Mouse (Mus musculus): ENCODE data around the gene Agpat3. TPM values are rescaled to one million over a fixed set of nuclear protein-coding genes. Genes with fewer than 3 reads are reported as not detected.

Agpat3 gene
- polyA plus RNA-seq, 1 experiment from 2014 or later, result 49.7 TPM

DNA sequence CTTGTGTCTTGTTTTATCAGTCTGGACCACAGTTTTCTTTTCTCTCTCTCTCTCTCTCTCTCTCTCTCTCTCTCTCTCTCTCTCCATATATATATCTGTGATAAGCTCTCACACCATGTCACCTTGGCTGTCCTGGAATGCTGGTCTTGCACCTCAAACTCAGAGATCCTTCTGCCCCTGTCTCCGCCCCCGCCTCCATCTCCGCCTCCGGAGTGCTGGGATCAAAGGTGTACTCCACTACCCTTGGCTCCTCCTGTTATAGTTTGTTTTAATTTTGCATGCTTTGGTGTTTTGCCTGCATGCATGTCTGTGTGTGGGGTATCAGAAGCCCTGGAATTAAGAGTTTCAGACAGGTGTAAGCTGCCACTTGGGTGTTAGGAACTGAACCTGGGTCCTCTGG is 76.0 kb downstream of the Agpat3 start:
- no peak overlapping the region for H3K9ac ChIP-seq (ENCODE audit: low read length)
- H3K27me3 ChIP-seq (ENCODE audit: control insufficient read depth, insufficient read depth, low read length), result no peaks in the 10 kb centered on the region
- H3K4me1 ChIP-seq (ENCODE audit: control insufficient read depth, insufficient read depth, low read length), result no peaks in the 10 kb centered on the region
- DNase-seq (ENCODE audit: low spot score) (no peak), ATAC-seq (ENCODE audit: insufficient read depth, low FRiP score, low TSS enrichment) (no peak)
- WGBS, result 95% methylated on average over 4 of the region's 4 CpGs
- H3K4me2 ChIP-seq (ENCODE audit: low read depth), result no peak overlapping the region
- H3K36me3 ChIP-seq (ENCODE audit: control insufficient read depth, insufficient read depth, low read length), result no peaks in the 10 kb centered on the region
- no peak overlapping the region for H3K27ac ChIP-seq (ENCODE audit: low read depth, low read length)
- H3K4me3 ChIP-seq (ENCODE audit: low read depth, low read length), result no peak overlapping the region
- no peaks in the 10 kb centered on the region for H3K9me3 ChIP-seq (ENCODE audit: control insufficient read depth, low read length)

GRCm38 (mm10) chr10:78272932-78273331 is 79.4 kb downstream of the Agpat3 start:
- ATAC-seq (ENCODE audit: insufficient read depth, low FRiP score, low TSS enrichment) (no peak), DNase-seq (ENCODE audit: low spot score) (no peak)
- Histone ChIP-seq H3K27ac (ENCODE audit: low read depth, low read length) (no peak overlapping the region), H3K9me3 (ENCODE audit: control insufficient read depth, low read length) (no peaks in the 10 kb centered on the region), H3K36me3 (ENCODE audit: control insufficient read depth, insufficient read depth, low read length) (no peaks in the 10 kb centered on the region), H3K27me3 (ENCODE audit: control insufficient read depth, insufficient read depth, low read length) (no peaks in the 10 kb centered on the region), H3K4me3 (ENCODE audit: low read depth, low read length) (no peak overlapping the region), H3K4me2 (ENCODE audit: low read depth) (no peak overlapping the region), H3K9ac (ENCODE audit: low read length) (no peak overlapping the region), H3K4me1 (ENCODE audit: control insufficient read depth, insufficient read depth, low read length) (no peaks in the 10 kb centered on the region)
- 39% methylated on average over 8 of the region's 9 CpGs for WGBS

GRCm38 (mm10) chr10:78265881-78266280 is 86.4 kb downstream of the Agpat3 start:
- Histone ChIP-seq H3K36me3 (ENCODE audit: control insufficient read depth, insufficient read depth, low read length) (no peaks in the 10 kb centered on the region), H3K4me2 (ENCODE audit: low read depth) (no peak overlapping the region), H3K27me3 (ENCODE audit: control insufficient read depth, insufficient read depth, low read length) (no peaks in the 10 kb centered on the region), H3K4me1 (ENCODE audit: control insufficient read depth, insufficient read depth, low read length) (no peaks in the 10 kb centered on the region), H3K9me3 (ENCODE audit: control insufficient read depth, low read length) (no peaks in the 10 kb centered on the region), H3K27ac (ENCODE audit: low read depth, low read length) (no peak overlapping the region), H3K9ac (ENCODE audit: low read length) (no peak overlapping the region), H3K4me3 (ENCODE audit: low read depth, low read length) (no peak overlapping the region)
- DNase-seq (ENCODE audit: low spot score) (no peak), ATAC-seq (ENCODE audit: insufficient read depth, low FRiP score, low TSS enrichment) (no peak)
- 75% methylated on average over 3 of the region's 3 CpGs for WGBS

- WGBS, result 85% methylated on average over 3 of the region's 3 CpGs
- Histone ChIP-seq H3K4me3 (ENCODE audit: low read depth, low read length) (no peak overlapping the region), H3K4me1 (ENCODE audit: control insufficient read depth, insufficient read depth, low read length) (no peaks in the 10 kb centered on the region), H3K9ac (ENCODE audit: low read length) (no peak overlapping the region), H3K9me3 (ENCODE audit: control insufficient read depth, low read length) (no peaks in the 10 kb centered on the region), H3K36me3 (ENCODE audit: control insufficient read depth, insufficient read depth, low read length) (no peaks in the 10 kb centered on the region), H3K27me3 (ENCODE audit: control insufficient read depth, insufficient read depth, low read length) (no peaks in the 10 kb centered on the region), H3K4me2 (ENCODE audit: low read depth) (no peak overlapping the region), H3K27ac (ENCODE audit: low read depth, low read length) (no peak overlapping the region)
- ATAC-seq (ENCODE audit: insufficient read depth, low FRiP score, low TSS enrichment), result no peak
- no peak for DNase-seq (ENCODE audit: low spot score)
Observed at GRCm38 (mm10) chr10:78264735-78265134, 87.6 kb downstream of the Agpat3 start.

DNA sequence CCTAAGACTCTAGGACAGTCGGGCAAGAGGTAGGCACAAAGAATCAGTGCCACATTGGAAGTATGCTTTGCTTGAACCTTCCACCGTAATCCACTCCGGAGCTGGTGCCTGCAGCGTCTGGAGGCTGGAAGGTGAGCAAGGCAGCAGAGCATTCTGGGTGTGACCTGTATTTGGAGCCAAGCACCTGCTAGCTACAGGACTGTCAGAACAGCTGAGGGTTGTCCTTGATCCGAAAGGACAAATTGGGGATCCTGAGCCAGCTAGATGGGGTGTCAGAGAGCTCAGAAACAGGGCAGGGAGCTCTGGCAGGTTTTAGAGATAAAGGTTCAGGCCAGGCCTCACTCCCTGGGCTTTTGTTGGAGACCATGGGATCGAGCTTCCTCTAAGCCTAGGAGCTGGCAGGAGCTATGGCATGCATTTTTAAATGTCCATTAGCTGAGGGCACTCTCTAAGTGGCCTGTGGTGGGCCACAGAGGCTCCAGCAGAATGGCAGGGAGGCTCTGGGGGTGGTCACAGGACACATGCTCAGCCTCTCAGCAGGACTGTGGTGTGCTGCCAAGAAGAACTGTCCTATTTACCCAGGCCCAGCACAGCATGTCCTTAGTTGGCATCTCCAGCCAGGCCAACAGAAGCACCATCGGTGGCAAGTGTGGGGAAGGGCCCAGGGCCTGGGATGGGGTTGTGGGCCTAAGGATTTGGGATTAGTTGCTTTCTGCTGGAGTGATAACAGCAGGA is 91.2 kb downstream of the Agpat3 start:
- ATAC-seq (ENCODE audit: insufficient read depth, low FRiP score, low TSS enrichment) (no peak), DNase-seq (ENCODE audit: low spot score) (no peak)
- no peak overlapping the region for H3K4me2 ChIP-seq (ENCODE audit: low read depth)
- H3K27me3 ChIP-seq (ENCODE audit: control insufficient read depth, insufficient read depth, low read length), result no peaks in the 10 kb centered on the region
- no peak overlapping the region for H3K9ac ChIP-seq (ENCODE audit: low read length)
- no peaks in the 10 kb centered on the region for H3K4me1 ChIP-seq (ENCODE audit: control insufficient read depth, insufficient read depth, low read length)
- no peaks in the 10 kb centered on the region for H3K9me3 ChIP-seq (ENCODE audit: control insufficient read depth, low read length)
- no peak overlapping the region for H3K4me3 ChIP-seq (ENCODE audit: low read depth, low read length)
- no peaks in the 10 kb centered on the region for H3K36me3 ChIP-seq (ENCODE audit: control insufficient read depth, insufficient read depth, low read length)
- H3K27ac ChIP-seq (ENCODE audit: low read depth, low read length), result no peak overlapping the region
- WGBS, result 74% methylated on average over 7 of the region's 7 CpGs

- Histone ChIP-seq H3K27ac (ENCODE audit: low read depth, low read length) (no peak overlapping the region), H3K27me3 (ENCODE audit: control insufficient read depth, insufficient read depth, low read length) (no peaks in the 10 kb centered on the region), H3K4me3 (ENCODE audit: low read depth, low read length) (no peak overlapping the region), H3K9me3 (ENCODE audit: control insufficient read depth, low read length) (no peaks in the 10 kb centered on the region), H3K4me2 (ENCODE audit: low read depth) (no peak overlapping the region), H3K4me1 (ENCODE audit: control insufficient read depth, insufficient read depth, low read length) (no peaks in the 10 kb centered on the region), H3K36me3 (ENCODE audit: control insufficient read depth, insufficient read depth, low read length) (no peaks in the 10 kb centered on the region), H3K9ac (ENCODE audit: low read length) (no peak overlapping the region)
- DNase-seq (ENCODE audit: low spot score), result no peak
- no peak for ATAC-seq (ENCODE audit: insufficient read depth, low FRiP score, low TSS enrichment)
- 26% methylated on average over 5 of the region's 5 CpGs for WGBS
Observed at GRCm38 (mm10) chr10:78260322-78260721, 92.0 kb downstream of the Agpat3 start.

- Histone ChIP-seq H3K4me2 (ENCODE audit: low read depth) (no peak overlapping the region), H3K27me3 (ENCODE audit: control insufficient read depth, insufficient read depth, low read length) (no peaks in the 10 kb centered on the region), H3K9me3 (ENCODE audit: control insufficient read depth, low read length) (no peaks in the 10 kb centered on the region), H3K9ac (ENCODE audit: low read length) (no peak overlapping the region), H3K27ac (ENCODE audit: low read depth, low read length) (no peak overlapping the region), H3K36me3 (ENCODE audit: control insufficient read depth, insufficient read depth, low read length) (no peaks in the 10 kb centered on the region), H3K4me3 (ENCODE audit: low read depth, low read length) (no peak overlapping the region), H3K4me1 (ENCODE audit: control insufficient read depth, insufficient read depth, low read length) (no peaks in the 10 kb centered on the region)
- WGBS, result 53% methylated on average over 6 of the region's 6 CpGs
- DNase-seq (ENCODE audit: low spot score) (no peak), ATAC-seq (ENCODE audit: insufficient read depth, low FRiP score, low TSS enrichment) (no peak)
Observed at GRCm38 (mm10) chr10:78259702-78260101, 92.6 kb downstream of the Agpat3 start.

DNA sequence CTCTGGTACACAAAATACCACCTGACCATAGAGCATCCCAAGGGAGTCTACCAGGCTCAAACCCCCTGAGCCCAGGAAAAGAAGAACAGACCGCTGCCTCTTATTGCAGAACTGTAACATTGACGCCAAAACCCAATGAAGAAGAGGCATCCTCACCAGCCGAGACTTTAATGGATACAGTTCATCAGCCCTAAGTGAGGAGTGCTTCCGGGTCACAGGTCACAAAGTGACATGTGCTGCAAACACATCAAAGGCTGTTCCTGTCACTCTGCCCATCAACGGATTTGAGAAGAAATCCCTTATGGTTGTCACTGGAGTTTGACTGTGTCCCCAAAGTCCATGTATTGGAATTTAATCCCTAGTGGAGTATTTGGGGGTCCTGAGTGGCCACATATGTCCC is 93.1 kb downstream of the Agpat3 start:
- Histone ChIP-seq H3K27ac (ENCODE audit: low read depth, low read length) (no peak overlapping the region), H3K9ac (ENCODE audit: low read length) (no peak overlapping the region), H3K9me3 (ENCODE audit: control insufficient read depth, low read length) (no peaks in the 10 kb centered on the region), H3K27me3 (ENCODE audit: control insufficient read depth, insufficient read depth, low read length) (no peaks in the 10 kb centered on the region), H3K4me3 (ENCODE audit: low read depth, low read length) (no peak overlapping the region), H3K36me3 (ENCODE audit: control insufficient read depth, insufficient read depth, low read length) (no peaks in the 10 kb centered on the region), H3K4me1 (ENCODE audit: control insufficient read depth, insufficient read depth, low read length) (no peaks in the 10 kb centered on the region), H3K4me2 (ENCODE audit: low read depth) (no peak overlapping the region)
- ATAC-seq (ENCODE audit: insufficient read depth, low FRiP score, low TSS enrichment) (no peak), DNase-seq (ENCODE audit: low spot score) (no peak)
- 72% methylated on average over 5 of the region's 5 CpGs for WGBS

- Histone ChIP-seq H3K4me2 (ENCODE audit: low read depth) (no peak overlapping the region), H3K4me3 (ENCODE audit: low read depth, low read length) (no peak overlapping the region), H3K27me3 (ENCODE audit: control insufficient read depth, insufficient read depth, low read length) (no peaks in the 10 kb centered on the region), H3K9ac (ENCODE audit: low read length) (no peak overlapping the region), H3K36me3 (ENCODE audit: control insufficient read depth, insufficient read depth, low read length) (no peaks in the 10 kb centered on the region), H3K9me3 (ENCODE audit: control insufficient read depth, low read length) (no peaks in the 10 kb centered on the region), H3K27ac (ENCODE audit: low read depth, low read length) (no peak overlapping the region), H3K4me1 (ENCODE audit: control insufficient read depth, insufficient read depth, low read length) (no peaks in the 10 kb centered on the region)
- 81% methylated on average over 6 of the region's 6 CpGs for WGBS
- ATAC-seq (ENCODE audit: insufficient read depth, low FRiP score, low TSS enrichment), result no peak
- no peak for DNase-seq (ENCODE audit: low spot score)
Observed at GRCm38 (mm10) chr10:78258142-78258675, 94.1 kb downstream of the Agpat3 start.
